Mouse (Mus musculus): ENCODE results near the gene Zbtb22.
"Not testable (repeated sequence)": the region's sequence is repeated elsewhere in the genome, so short reads cannot be mapped to it uniquely, and the experiment has no call there.

Zbtb22 gene

GRCm38 (mm10) chr17:33941381-33941780, 25.7 kb downstream of the Zbtb22 start:
- no peak for DNase-seq (ENCODE audit: low read depth, low spot score)

- DNase-seq (ENCODE audit: low read depth, low spot score): no peak
Observed at GRCm38 (mm10) chr17:33943454-33943853, 27.8 kb downstream of the Zbtb22 start.

DNA sequence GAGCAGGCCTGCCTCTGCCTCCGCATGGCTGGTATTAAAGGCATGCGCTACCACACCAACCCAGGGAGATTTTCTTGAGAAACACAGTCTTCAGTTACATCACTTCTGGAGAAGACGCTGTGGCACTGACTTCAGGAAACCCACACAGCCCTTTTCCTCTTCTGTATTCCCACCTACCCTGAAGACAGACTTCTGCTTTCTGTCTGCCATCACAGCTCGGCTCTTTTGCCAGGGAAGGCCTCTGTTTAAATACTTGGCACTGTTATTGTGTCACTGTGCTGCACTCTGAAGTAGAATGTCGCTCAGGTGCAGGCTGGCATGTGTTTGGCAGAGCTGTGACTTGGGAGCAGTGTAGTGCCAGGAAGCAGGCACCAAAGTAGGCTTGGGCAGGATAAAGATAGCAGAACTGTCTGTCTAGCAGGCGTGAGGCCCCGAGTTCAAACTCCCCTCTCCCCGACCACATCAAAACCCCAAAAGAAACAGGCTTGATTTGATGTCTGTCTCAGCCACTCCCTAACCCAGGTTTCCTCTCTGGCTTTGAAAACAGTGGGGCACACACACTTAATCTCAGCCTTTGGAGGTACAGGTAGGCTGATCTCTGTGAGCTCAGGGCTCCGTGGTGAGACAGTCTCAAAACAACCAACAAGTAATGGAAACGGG, 31.9 kb downstream of the Zbtb22 start:
- no peak for DNase-seq (ENCODE audit: low read depth, low spot score)

- no peak for DNase-seq (ENCODE audit: low read depth, low spot score)
Observed at GRCm38 (mm10) chr17:33948090-33948904, 32.6 kb downstream of the Zbtb22 start.

DNA sequence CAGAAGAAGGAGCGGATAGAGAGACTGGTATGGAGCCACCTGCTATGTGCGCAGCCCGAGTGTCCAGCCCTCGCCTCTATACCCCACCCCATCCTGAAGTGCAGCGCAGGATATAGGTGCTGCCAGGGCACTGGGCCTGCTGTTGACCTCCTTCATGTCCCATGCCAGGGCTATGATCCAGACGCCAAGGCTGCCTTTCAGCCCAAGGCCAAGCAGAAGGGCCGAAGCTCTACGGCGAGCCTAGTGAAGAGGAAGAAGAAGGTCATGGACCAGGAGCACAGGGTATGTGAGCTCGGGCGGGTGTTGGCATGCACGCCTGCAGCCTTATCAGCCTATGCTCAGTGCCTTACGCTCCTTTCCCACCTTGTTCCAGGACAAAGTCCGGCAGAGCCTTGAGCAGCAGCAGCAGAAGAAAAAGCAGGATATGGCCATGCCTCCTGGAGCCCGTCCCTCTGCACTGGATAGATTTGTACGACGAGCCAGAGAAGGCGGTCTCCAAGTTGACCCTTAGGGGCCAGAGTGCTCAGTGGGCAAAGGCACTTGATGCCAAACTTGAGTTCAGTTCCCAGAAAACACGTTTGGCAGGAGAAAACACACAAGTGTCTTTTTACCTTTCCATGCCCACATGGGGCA, 33.3 kb downstream of the Zbtb22 start:
- no peak for DNase-seq (ENCODE audit: low read depth, low spot score)

GRCm38 (mm10) chr17:33950131-33950625, 34.5 kb downstream of the Zbtb22 start:
- no peak for DNase-seq (ENCODE audit: low read depth, low spot score)

DNA sequence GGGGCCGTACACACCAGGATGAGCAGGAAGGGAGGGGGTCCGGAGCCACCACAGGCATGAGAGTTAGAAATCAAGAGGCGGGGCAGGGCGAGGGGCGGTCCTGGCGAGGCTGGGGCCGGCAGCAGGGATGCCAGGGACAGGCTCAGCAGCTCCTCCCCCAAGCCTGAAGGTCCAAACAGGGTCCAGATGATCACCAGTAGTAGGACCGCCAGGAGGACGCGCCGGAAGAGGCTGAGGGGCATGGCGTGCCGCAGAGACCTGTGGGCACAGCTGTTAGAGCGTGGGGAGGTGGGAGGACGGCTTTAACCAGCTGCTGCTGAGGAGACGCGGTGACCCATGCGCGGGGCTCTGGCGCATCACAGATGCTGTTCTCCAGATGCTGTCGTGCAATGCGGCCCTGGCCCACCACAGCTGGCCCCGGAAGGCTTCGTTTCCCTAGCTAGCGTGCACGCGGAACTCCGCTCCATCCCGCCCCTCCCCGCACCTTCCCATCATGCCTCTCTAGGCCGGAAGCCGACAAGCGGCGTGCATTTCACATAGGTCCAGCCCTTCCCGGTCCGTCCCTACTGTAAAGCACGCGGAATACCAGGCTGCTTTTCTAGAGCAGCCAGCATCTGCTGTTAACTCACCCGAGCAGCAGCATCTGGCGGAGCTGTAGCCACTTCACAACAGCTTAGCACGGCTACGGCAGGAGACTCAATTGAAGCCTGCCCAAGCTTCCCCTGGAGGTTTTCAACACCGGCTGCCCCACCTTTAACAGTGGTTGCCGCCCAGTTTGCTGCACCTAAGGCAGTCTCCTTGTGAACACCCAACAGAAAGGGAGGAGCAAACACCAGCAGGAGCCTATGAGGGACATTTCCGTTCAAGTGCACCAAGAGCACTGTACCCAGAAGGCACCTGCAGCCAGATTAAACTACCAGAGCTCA, 35.6 kb downstream of the Zbtb22 start, which contains the start of gene B3galt4:
B3galt4 (minus strand) TSS at position 468 of the 926 bp plus-strand sequence.
- DNase-seq (ENCODE audit: low read depth, low spot score): peak; percentile 93

DNA sequence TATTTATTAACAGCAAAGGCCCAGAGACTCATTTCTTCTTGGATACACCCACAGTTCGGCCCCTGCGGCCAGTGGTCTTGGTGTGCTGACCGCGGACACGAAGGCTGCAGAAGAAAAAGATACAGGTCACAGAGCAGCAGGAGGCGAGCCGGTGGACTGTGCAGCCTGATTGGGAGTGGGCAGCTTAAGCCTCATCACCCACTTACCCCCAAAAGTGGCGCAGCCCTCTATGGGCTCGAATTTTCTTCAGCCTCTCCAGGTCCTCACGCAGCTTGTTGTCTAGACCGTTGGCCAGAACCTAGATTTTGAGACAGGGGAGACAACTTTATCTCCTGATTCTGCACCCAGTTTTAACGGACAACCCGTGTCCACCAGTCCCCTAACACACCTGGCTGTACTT, 36.3 kb downstream of the Zbtb22 start:
- DNase-seq (ENCODE audit: low read depth, low spot score): not testable (repeated sequence)

DNA sequence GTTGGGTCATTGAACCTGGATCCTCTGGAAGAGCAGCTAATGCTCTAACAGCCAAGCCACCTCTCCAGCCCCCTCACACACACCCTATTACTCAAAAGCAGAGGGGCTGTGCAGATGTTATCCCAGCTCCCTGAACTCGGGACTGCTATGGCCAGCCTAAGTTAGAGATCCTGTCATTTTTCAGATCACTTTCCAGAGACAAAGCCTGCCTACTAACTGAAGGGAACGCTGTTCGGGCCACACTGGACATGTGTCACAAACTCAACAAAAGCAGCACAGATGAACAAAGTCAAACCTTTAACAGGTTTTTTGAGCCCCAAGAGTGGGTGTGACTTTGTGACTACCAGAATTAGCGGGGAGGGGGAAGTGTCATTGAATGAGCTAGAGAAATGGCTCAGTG, 37.2 kb downstream of the Zbtb22 start:
- DNase-seq (ENCODE audit: low read depth, low spot score): no peak

DNA sequence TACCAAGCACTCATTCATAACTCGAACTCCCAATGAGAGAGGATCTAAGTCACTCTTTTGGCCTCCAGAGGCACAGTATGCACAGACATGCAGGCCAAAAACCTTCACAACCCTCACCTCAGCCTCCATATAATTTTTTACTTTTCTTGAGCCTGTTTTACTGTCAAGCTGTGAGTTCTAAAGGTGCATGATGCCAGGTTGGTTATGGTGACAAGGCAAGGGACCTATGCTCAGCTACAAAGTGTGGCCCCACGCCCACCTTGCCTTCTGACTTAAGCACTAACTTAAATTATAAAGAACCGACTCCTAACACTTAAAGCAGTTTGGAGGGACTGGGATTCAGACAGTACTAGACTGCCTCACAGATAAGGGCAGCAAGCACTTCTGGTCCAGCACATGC, 37.6 kb downstream of the Zbtb22 start:
- no peak for DNase-seq (ENCODE audit: low read depth, low spot score)

DNA sequence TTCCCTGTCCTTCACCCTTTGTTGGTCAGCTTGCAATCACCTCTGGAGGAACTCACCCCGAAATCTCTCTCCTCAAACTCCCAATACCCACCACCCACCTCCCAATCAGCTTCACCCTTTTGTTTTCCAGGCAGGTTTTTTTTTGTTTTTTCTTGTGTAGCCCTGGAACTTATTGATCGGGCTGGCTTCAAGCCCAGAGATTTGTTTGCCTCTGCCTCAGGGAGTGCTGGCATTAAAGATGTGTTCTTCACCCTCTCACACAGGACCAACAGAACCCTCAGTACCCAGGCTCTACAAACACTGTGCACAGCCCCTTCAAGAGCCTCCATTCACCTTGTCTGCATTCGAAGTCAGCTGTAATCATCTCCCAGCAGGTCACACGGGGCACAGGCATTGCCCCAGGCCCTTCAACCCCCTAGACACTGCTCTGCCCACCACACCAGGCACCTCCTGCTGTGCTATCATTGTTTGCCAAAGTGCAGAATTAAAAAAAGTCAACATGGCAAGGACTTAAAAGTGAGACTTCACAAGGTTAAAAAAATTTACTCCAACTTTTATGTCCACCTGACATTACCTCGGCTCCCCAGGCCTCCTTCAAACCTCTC, 38.4 kb downstream of the Zbtb22 start:
- DNase-seq (ENCODE audit: low read depth, low spot score): no peak

GRCm38 (mm10) chr17:33954646-33955554, 39.2 kb downstream of the Zbtb22 start:
- no peak for DNase-seq (ENCODE audit: low read depth, low spot score)

- DNase-seq (ENCODE audit: low read depth, low spot score): peak; percentile 98
Observed at GRCm38 (mm10) chr17:33955555-33956214, 40.0 kb downstream of the Zbtb22 start, which contains the start of the genes Vps52 and Rps18. TSS of gene Vps52 (plus strand) at chr17:33955812. TSS of gene Rps18 (minus strand) at chr17:33956001.

DNA sequence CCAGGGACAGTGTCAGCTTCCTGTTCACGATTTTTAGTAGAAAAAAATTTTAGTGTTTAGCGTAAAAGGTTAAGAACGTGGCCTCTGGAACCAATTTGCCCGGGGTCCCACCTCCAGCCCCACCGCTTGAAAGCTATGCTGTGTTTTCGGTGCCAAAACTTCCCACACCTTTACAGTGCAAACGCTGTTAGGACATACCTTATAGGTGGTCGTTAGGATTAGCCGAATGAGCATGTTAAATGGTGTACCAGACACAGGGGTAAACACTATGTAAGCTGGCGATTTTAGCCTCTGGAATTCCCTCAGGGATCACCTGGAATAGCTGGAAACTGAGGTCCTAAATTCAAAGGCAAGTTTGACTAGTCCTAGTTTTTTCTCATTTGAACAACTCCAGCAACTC, 40.6 kb downstream of the Zbtb22 start:
- no peak for DNase-seq (ENCODE audit: low read depth, low spot score)

GRCm38 (mm10) chr17:33957493-33957892, 41.8 kb downstream of the Zbtb22 start:
- DNase-seq (ENCODE audit: low read depth, low spot score): no peak

GRCm38 (mm10) chr17:33958451-33958850, 42.7 kb downstream of the Zbtb22 start:
- no peak for DNase-seq (ENCODE audit: low read depth, low spot score)

- DNase-seq (ENCODE audit: low read depth, low spot score): no peak
Observed at GRCm38 (mm10) chr17:33959135-33959534, 43.4 kb downstream of the Zbtb22 start.

DNA sequence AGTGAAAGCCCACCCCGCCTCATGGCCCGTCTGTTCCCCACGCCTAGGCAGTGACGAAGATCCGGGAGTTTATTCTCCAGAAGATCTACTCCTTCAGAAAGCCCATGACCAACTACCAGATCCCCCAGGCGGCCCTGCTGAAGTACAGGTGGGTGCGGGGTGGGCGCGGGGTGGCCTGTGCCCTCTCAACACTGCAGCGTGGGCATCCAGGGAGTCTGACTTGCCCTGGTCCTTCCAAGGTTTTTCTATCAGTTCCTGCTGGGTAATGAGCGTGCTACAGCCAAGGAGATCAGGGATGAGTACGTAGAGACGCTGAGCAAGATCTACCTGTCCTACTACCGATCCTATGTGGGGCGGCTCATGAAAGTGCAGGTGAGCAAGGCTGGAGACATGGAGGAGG, 44.2 kb downstream of the Zbtb22 start:
- no peak for DNase-seq (ENCODE audit: low read depth, low spot score)

DNA sequence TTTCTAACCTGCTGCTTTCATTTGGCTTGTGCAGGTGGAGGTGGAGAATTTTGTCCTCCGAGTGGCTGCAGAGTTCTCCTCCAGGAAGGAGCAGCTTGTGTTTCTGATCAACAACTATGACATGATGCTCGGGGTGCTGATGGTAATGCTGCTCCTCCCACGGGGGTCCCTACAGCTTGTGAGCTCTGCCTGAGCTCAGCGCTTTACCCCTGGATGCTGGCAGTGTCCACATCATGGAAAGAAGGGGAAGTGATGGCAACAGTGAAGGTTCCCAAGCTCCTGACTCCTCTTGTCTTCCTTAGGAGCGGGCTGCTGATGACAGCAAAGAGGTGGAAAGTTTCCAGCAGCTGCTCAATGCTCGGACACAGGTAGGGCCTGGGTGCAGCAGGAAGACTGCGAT, 47.2 kb downstream of the Zbtb22 start:
- no peak for DNase-seq (ENCODE audit: low read depth, low spot score)
